Mouse (Mus musculus) adrenal gland, postnatal 4 days (tissue): ENCODE measurements around the gene Samd7. TPM values are rescaled to one million over a fixed set of nuclear protein-coding genes. Genes with fewer than 3 reads are reported as not detected.
A peak's percentile ranks its signal among the peaks of the same experiment; 100 is the strongest.
"Not testable (repeated sequence)": the region's sequence is repeated elsewhere in the genome, so short reads cannot be mapped to it uniquely, and the experiment has no call there.

ENCODE experiments used
- DNase-seq, 2 experiments: peaks; one replicate each; pipeline ENCODE4 v3.0.0; 2021 to 2022; ENCODE audit warnings: low spot score in 2 of 2, mixed read lengths in 2 of 2
- long read RNA-seq, 2 experiments: library from polyadenylated mRNA; stranded (forward); transcript quantifications; one replicate each; pipeline ENCODE4 v2.0.0; 2021
- total RNA-seq, 2 experiments: library from RNA; stranded (reverse); gene quantifications; 2 replicates each; pipeline ENCODE4 v1.2.3; 2021

Gene Samd7
- total RNA-seq, result under 1 TPM in 1 of 2 experiments, not detected in 1; 0.08 TPM
- long read RNA-seq, experiment 1, result 0 reads
- long read RNA-seq, experiment 2, result 0 reads

DNA sequence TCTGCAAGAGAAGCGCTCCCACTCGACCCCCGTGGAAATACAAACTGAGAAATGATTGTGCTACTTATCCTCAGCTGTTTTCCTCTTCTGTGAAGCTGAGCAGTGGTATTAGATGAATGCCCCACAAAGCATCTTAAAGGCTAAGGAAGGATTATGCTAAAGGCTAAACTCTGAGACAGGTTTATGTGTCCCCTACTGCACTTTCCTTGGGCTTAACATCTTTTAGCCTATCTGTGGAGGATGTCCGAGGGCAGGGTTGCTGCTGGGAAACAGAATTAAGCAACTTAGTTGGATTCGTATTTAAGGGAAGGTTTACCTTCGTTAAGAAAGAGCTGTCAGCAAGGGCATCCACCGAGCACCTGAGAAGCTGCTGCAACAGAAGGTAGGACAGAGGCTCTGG, at the start of gene Samd7:
Gene Samd7 (plus strand): TSS at position 288 of the 400 bp plus-strand sequence.
- DNase-seq, result no peak

DNA sequence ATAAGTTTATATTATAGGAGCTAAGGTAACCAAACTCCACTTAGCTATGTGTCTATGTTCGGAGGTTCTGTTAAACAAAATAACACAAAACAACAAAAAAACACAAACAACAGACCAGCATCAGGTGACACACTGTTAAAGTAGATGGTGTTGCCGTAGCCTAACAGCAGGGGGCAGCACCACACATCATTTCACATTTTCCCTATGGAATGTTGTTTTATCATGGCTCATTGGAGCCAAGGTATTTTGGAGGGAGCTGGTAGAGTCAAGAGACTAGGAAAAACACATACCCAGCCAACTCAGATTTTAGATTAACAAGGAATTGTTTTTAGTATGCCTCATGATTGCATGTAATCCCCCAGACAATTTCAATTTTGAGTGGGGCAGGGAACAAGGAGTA, 49.7 kb upstream of the Samd7 start:
- DNase-seq, result peak; percentile 17 to 23

DNA sequence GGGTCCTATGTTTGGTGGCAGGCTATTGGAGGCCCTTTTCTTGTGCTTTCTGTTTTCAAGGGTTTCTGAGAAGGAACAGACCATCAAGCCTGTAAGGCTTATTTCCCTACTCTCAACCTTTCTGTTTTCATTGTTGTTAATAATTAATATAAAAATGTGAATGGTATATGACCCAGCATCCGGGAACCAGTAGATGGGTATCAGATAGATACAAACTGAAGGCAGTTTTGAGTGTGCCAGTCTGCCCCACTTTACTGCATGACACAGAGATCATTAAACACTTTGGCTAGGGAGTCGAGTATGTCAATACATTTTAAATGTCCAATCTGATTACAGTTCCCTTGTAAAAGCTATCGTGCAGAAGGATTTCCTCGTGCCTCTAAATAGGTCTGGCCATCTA, 48.2 kb upstream of the Samd7 start:
- no peak for DNase-seq

DNA sequence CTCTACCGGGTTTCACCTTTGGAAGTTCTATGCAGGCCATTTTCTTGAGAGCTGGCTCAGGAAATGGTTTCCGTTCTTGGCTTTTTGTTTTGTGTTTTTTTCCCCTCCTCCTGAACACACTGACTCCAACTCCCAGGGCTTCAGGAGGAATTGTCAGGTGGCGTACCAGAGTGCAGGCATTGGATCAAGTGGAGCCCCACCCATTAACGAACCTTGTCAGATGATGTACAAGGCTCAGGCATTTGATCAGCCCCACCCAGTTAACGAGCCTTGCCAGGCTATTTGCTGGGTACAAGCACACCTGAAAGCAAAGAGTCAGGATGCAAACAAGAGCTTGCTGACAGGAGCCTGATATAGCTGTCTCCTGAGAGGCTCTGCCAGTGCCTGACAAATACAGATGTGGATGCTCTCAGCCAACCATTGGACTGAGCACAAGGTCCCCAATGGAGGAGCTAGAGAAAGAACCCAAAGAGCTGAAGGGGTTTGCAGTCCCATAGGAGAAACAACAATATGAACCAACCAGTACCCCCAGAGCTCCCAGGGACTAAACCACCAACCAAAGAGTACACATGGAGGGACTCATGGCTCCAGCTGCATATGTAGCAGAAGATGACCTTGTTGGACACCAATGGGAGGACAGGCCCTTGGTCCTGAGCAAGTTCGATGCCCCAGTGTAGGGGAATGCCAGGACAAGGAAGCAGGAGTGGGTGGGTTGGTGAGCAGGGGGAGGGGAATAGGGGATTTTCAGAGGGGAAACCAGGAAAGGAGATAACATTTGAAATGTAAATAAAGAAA, 46.2 kb upstream of the Samd7 start, which contains the start of gene Lrrc31:
Gene Lrrc31 (minus strand): TSS at position 133 of the 795 bp plus-strand sequence.
- not testable (repeated sequence) for DNase-seq

DNA sequence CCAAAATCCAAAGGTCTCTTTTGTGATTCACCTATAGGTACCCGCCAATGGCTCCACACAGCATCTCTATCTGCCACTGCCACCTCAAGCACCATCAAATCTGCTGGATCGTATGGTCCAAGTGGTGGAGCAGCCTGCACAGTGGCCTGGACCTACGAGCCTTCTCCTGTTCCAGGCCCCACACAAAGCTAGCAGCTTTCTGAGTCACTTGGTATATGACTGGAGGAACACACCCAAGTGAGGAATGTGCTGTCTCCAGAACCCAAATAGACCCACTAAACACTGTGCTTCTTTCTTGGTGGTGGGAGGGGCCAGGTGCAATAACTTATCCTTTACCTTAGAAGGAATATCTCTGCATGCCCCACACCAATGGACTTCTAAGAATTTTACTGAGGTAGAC, 40.1 kb upstream of the Samd7 start:
- DNase-seq, result no peak

DNA sequence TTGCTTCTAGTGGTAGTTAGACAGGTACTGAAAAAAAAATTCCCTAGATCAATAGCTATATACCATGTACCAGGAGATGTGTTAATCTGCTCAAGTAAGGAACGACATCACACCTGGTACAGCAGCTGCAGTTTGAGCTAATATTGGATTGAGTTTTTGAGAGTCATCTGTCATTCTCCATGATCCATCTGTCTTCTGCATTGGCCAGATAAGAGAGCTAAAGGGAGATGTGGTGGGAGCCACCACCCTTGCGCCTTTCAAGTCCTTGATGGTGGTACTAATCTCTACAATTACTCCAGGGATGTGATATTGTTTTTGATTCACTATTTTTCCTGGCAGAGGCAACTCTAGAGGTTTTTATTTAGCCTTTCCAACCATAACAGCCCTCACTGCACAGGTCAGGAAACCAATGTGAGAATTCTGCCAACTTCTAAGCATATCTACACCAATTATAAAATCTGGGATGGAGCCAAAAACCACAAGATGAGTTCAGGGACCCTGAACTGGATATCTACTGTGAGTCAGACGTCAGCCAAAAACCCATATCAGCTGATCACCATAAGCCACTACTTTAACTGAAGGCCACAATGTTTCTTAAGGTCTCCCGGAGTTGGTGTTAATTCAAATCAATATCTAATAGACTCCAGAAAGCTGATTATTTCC, 39.3 kb upstream of the Samd7 start:
- no peak for DNase-seq

DNA sequence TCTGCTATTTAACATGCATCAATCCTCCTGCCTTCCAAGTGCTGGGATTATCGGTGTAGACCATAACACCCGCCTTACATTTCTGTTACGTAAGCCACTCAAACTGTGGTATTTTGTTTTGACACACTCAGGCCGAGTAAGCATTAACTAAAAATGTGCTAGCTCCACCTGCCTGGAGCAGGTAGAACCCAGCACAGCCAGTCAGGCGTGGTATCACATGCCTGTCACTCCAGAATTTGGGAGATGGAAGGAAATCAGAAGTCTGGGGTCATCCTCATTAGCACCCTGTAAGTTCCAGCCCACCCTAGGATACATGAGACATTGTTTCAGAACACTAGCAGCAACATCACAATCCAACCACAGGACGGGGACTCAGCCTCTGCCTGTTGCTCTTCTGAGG, 35.9 kb upstream of the Samd7 start:
- no peak for DNase-seq

DNA sequence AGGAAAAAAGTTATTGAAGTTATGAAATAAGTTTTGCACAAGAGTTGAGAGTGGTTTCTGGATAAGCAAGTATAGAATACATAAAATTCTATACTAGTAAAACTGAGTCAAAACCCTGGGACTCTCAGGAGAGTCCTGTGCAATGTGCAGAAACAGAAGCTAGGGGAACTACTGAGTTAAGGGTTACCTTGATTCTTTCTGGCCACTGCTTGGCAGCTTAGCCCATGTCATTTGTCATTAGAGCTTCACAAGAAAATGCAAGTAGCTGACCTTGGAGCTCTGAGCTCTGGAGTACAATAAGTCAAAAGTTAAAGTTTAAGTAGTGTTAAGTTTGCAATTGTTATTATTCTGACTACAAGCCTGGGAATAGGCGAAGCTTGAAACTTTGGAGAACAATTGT, 32.8 kb upstream of the Samd7 start:
- DNase-seq, result no peak

DNA sequence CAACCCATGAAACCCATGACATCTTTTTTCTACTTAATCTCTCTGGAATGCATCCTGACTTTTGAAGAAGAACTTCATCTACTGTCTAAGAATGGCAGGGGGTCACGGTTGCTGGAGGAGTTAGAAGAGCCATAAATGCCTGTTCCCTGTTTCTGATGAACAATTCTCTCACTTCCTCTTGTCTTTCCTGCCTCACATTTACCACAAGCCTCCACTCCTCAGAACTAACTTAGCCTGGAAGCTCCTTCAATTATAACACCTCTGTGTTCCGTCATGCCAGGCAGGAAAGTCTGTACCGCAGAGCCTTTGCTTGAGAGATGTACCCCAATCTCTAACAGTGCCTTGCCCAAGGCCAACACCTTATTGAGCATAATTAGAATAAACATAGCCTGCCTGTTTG, 27.4 kb upstream of the Samd7 start:
- DNase-seq, result no peak

DNA sequence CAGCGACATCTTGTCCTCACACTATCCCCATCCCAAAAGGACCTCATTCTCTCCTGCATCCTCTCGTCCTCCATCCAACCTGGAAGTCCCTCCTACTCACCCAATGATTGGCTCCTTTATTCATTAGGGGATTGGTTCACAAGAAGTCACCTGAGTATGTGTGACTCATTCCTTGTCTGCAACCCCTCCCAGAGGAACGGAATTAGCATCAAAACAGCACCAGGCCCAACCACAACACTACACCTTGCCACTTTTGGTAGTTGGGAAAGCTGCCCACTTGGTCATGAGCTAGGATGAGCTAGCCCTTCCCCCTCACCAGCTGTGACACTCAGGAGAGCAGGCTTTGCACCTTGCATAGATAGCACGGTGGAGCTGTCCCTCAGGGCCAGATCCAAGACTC, 24.1 kb upstream of the Samd7 start:
- no peak for DNase-seq

DNA sequence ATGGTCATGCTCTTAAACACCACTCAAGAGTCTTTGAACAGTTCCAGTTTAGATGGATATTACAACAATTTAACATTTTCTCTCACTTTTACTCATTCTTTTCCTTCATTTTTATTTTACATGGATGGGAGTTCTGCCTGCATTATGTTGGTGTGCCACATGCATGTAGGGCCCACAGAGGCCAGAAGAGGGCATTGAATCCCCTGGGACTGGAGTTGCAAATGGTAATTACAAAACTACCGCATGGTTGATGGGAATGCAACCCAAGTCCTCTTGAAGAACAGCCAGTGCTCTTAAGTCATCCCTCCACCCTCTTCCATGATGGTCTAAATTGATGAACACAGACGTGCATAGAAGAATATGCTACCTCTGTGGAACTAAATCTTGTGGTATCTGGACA, 23.6 kb upstream of the Samd7 start:
- DNase-seq, result no peak

DNA sequence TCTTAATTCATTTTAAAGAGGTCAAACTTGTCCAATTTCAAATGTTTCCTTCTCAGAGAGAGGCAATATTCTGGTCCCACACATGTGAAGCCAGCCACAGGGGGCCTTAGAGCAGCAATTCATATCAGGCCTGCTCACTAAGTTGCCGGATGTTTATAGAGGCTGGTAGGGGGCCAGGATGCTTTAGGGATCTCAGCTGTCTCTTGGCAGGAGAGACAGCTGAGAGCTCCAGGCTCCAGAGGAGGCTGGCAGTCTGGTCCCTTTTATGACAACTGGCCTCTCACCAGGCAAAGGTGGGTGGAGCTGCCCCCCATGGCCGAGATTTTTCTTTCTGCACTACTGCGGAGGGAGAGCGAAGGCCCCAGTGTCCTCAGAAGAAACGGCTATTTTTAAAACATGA, 22.9 kb upstream of the Samd7 start:
- DNase-seq, result no peak

DNA sequence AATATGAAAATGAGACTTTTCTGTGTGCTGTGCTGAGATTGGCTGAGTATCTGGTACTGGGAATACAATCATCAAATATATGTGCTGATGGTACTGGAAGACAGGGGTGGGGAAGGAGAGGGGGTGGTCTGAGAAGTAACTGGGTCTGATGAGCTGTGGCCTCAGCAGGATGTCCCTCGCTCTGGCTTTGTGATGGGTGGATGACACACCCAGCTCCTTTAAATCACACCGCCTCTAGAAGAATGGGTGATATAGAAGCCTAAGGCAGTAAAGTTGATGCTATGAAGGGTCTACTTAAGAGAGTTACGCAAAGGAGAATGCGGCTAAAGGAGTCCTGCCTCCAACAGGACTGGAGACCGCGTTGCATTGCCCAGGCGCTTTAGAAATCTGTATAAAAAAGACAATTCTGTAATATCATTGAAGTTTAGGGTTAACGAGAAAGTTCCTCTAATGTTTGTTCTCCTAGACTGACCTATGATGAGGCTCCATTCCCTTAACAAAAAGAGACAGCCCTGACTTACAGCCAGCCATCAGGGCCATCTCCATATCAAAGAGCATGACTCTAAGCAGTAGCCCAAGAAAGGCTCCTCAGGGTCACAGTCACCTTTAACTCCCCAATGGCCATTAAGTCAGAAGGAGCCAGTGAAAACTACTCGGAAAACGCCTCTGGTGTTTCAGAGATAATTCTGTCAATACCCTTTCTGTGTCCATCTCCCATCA, 21.8 kb upstream of the Samd7 start:
- DNase-seq, result no peak

DNA sequence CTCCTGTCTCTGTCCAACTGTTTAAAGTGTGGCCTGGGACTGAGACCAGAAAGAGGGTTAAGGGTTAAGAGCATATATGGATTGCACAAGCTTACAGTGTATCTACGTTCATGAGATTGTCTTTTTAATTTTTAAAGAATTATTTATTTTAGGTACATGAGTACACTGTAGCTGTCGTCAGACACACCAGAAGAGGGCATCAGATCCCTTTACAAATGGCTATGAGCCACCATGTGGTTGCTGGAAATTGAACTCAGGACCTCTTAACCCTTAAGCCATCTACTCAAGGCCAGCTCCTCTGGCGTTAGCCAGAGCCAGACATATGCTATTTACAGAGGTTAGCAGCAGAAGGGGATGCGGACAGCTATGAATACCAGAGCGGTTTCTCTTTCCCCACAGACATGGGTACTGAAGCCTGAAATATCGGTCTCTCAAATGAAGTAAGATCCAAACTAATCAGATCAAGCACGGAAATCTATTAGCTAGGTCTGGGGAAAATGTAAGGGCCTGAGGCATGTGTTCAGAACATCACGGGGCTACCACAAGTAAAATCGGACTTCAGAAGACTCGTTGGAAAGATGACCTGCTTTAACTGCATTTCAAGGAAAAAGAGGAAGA, 21.1 kb upstream of the Samd7 start:
- no peak for DNase-seq

DNA sequence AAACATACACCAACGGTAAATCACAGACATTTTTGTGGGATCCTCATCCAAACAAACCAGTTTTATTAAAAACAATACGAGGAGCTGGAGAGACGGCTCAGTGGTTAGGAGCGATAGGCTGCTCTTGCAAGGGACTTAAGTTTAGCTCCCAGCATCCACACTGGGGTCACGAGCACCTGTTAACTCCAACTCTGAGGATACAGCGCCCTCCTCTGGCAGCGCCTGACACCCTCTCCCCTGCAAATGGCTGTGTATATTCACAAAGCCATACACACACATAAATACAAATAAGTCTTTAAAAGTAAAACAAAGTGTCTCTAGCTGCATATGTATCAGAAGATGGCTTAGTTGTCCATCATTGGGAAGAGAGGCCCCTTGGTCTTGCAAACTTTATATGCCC, 20.6 kb upstream of the Samd7 start:
- no peak for DNase-seq

DNA sequence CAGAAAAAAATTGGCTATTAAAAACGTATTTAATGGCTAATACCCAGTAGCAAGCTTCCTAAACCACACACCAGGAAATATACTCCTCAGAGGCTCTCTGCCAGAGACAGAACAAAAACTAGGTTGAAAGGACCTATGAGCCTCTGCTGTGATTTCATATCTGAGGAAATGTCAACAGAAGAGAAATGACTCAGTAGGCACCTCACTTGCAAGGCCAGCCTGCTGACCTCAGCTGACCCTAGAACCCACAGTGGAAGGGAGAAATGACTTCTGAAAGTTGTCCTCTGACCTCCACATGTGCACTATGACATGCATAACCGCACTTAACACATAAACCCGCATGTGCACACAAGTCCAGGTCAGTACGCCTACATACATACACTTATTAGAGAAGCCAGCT, 18.9 kb upstream of the Samd7 start:
- no peak for DNase-seq

DNA sequence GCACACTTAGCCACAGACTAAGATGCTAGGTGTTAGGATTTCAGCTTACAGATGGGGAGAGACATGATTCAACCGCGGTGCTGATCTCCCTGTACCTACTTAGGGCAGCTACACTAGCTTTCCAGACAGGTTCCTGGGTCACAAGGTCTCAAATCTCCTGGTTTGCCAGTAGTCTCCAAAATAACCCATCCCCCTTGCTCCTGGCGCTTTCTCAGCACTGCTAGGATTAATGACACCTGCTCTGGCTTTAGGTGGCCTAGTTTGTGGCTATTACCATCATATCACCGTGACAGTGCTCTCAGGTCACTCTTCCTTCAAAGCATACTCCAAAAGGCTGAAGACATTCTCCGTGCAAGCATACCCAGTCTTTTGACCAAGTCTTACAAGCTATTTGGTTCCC, 17.0 kb upstream of the Samd7 start:
- DNase-seq, result no peak

DNA sequence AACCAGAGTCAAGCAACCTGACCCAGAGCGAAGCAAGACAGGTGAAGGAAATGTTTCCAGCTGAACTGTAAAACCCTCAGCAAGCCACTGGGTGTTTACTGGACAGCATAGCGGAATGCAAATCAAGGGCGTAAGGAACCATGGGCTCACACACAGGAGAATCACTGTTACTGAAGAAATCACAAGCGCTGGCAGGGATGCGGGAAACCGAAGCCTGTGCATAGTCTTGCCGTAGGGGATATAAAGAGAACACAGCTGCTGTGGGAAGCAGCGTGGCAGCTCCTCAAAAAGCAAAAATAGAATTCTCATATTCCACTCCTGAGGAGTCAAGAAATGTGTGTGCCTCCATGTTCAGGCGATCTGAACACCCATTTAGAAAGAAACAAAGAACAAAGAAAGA, 9.3 kb upstream of the Samd7 start:
- DNase-seq, result no peak

DNA sequence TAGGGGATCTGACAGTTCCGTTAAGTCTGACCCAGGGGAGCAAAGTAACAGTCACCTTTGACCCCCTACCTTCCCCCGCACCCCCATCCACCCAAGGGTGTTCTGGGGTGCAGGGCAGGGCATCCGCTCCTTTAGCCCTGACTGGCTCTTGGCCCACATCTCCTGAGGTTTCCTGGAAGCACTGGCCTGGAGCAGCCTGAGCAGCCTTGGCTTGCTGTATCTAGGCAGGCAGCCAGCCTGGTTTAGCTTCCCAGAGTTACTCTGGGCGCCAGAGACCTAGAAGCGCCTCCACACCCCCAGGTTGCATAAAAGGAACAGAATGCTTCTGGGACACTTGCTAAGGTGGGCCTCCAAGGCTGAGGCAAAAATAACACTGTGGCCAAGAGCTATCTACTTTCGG, 4.8 kb upstream of the Samd7 start:
- DNase-seq, result no peak

DNA sequence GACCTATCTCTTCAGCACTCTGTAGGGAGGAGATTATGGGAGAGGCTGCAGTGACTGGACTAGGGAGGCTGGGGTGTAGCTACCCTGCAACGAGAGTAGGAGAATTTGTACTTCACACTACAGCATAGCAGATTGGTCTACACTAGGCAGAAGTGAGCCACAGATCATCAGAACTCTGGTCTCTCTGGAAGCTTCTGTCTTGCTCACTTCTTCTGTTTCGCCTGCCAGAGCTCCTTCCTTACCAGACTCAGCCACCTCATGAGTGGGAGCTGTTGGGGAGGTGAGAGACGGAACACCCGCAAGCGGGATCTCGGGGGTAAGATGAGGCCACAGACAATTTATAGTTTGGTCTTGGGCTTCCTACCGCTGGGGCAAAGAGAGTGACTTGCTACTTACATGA, 3.2 kb upstream of the Samd7 start:
- no peak for DNase-seq

DNA sequence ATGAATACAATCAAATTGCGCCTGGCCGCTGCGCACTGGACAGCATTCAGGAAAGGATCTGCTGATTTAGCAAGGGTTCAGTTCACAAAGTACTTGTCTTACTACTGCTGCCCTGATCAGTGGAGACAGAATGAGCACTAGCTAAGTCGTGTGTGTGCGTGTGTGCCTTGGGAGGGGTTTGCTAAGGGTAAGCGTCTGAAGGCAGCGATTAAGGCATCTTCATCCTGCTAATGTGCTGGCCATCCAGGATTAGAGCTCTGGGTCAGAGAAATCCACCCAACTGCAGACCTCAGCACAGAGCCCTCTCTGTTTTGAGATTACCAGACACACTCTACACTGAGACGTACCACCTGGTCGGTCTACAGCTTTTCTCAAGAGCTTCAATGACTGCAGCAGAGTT, 2.2 kb downstream of the Samd7 start:
- no peak for DNase-seq

DNA sequence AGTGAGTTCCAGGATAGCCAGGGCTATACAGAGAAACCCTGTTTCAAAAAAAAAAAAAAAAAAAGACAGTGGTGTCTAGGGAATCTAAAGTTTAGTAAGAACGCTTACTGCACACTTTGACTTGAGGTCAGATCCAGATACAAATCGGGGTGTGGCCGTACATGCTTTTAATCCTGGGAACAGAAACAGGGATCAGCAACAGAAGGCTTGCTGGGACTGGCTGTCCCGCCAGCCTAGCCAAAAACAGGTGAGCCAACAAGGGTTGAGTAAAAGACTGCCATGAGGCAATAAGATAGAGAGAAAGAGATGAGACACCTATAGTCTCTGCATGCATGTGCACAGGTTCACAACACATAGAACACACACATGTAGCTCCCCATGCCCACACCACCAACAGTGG, 8.6 kb downstream of the Samd7 start:
- no peak for DNase-seq
